Mouse (Mus musculus): ENCODE measurements around the gene Rpl26. TPM values are rescaled to one million over a fixed set of nuclear protein-coding genes. Genes with fewer than 3 reads are reported as not detected.

The Rpl26 gene
- polyA plus RNA-seq, 1 experiment = 1,707 TPM

DNA sequence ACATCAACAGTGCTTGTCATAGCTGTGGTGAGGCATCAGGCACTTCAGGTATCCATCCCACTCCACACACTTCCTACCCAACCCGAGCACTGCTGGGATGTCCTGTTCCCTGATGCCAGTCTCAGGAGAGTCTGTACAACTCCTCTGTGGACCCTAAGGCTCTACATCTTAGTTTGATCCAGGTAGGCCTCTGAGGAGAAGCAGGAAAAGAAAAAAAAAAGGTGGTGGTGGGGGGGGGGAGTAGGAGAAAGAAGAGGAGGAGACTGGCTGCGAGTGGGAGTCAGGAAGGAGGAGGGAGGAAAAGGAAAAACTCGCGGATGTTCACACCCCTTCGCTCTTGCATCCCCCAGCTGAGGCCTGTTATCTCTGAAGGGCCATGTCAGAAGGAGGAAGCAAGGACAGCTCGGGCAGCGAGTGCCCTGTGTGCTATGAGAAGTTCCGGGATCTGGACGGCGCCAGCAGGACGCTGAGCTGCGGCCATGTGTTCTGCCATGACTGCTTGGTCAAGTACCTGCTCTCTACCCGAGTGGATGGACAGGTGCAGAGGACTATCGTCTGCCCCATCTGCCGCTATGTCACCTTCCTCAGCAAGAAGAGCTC is 9.1 kb upstream of the Rpl26 start:
- H3K4me1 ChIP-seq (ENCODE audit: control insufficient read depth, insufficient read depth, low read length) = no peaks in the 10 kb centered on the region
- TF ChIP-seq POLR2A (IDR thresholded peaks at IDR 0.05; ENCODE audit: borderline replicate concordance, insufficient read depth, low read length) = no peak
- no peak for TF ChIP-seq CTCF (IDR thresholded peaks at IDR 0.05; ENCODE audit: borderline replicate concordance, insufficient read depth, low read depth, low read length)
- WGBS = 77% methylated on average over 15 of the region's 15 CpGs
- no peak overlapping the region for H3K4me3 ChIP-seq (replicated peaks; ENCODE audit: insufficient read depth, low read depth, low read length)
- H3K27me3 ChIP-seq (ENCODE audit: control insufficient read depth, insufficient read depth, low read length) = no peaks in the 10 kb centered on the region
- no peak for DNase-seq
- H3K27ac ChIP-seq (ENCODE audit: insufficient read depth, low read length) = no peak overlapping the region

DNA sequence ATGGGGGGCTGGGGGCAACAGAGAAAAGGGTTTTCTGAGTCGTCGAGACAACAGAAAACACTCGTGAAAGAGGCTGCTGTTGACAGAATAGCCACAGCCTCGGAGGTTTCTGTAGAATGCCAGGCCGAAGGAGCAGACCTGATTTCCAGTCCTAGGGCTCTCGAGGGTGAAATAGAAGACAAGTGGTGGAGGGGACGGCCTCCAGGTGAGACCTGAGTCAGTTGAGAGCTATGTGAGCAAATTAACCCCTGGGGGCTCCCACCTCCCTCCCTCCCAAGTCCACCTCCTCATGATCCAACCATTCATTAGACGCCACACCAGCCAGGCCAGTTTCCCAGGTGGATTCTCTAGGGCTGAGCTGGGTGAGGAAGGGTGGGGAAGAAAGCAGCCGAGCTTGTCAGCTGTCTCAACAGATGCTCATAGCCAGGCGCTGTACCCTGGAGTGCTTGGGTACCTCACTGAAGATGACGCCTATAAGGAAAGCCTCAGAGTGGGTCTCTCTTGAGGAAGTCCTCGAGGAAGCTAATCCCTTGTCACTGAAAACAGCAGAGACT is 7.4 kb upstream of the Rpl26 start:
- no peak for TF ChIP-seq POLR2A (IDR thresholded peaks at IDR 0.05; ENCODE audit: borderline replicate concordance, insufficient read depth, low read length)
- TF ChIP-seq CTCF (IDR thresholded peaks at IDR 0.05; ENCODE audit: borderline replicate concordance, insufficient read depth, low read depth, low read length) = no peak
- no peak overlapping the region for H3K4me3 ChIP-seq (replicated peaks; ENCODE audit: insufficient read depth, low read depth, low read length)
- H3K27ac ChIP-seq (ENCODE audit: insufficient read depth, low read length) = no peak overlapping the region
- no peaks in the 10 kb centered on the region for H3K27me3 ChIP-seq (ENCODE audit: control insufficient read depth, insufficient read depth, low read length)
- 67% methylated on average over 12 of the region's 12 CpGs for WGBS
- H3K4me1 ChIP-seq (ENCODE audit: control insufficient read depth, insufficient read depth, low read length) = no peaks in the 10 kb centered on the region
- DNase-seq = no peak

DNA sequence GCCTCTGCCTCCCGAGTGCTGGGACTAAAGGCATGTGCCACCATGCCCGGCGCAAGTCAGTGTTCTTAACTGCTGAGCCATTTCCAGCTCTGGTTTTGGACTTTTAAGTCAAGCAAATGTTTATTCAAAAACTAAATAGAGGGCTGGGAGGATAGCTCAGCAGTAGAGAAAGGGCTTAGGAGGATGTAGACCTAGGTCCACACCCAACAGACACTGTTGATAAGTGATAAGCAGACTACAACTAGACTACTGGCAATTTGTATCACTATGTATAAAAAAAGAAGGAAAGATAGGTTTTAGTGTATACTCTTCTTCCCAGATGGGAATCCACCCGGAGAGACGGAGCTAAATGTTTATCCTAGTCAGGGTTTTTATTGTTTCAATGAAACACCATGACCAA is 5.1 kb upstream of the Rpl26 start:
- Histone ChIP-seq H3K4me3 (replicated peaks; ENCODE audit: insufficient read depth, low read depth, low read length) (no peak overlapping the region), H3K4me1 (ENCODE audit: control insufficient read depth, insufficient read depth, low read length) (no peaks in the 10 kb centered on the region), H3K27me3 (ENCODE audit: control insufficient read depth, insufficient read depth, low read length) (no peaks in the 10 kb centered on the region), H3K27ac (ENCODE audit: insufficient read depth, low read length) (no peak overlapping the region)
- no peak for DNase-seq
- WGBS = 93% methylated on average over 5 of the region's 5 CpGs
- TF ChIP-seq POLR2A (IDR thresholded peaks at IDR 0.05; ENCODE audit: borderline replicate concordance, insufficient read depth, low read length) (no peak), CTCF (IDR thresholded peaks at IDR 0.05; ENCODE audit: borderline replicate concordance, insufficient read depth, low read depth, low read length) (no peak)

DNA sequence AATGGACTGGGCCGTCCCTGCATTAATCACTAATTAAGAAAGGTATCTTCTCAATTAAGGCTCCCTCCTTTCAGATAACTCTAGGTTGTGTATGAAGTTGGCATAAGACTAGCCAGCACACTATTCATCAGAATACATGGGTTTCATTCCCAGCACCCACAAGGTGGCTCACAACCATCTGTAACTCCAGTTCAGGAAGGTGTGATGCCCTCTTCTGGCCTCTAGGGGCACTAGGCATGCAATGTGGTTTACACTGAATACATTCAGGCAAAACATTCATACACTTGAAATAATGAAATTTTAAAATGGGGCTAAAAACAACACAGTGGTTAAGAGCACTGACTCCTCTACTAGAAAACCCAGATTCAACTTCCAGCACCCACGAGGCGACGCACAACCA is 4.3 kb upstream of the Rpl26 start:
- Histone ChIP-seq H3K27ac (ENCODE audit: insufficient read depth, low read length) (no peak overlapping the region), H3K27me3 (ENCODE audit: control insufficient read depth, insufficient read depth, low read length) (no peaks in the 10 kb centered on the region), H3K4me3 (replicated peaks; ENCODE audit: insufficient read depth, low read depth, low read length) (no peak overlapping the region), H3K4me1 (ENCODE audit: control insufficient read depth, insufficient read depth, low read length) (no peaks in the 10 kb centered on the region)
- no peak for TF ChIP-seq POLR2A (IDR thresholded peaks at IDR 0.05; ENCODE audit: borderline replicate concordance, insufficient read depth, low read length)
- TF ChIP-seq CTCF (IDR thresholded peaks at IDR 0.05; ENCODE audit: borderline replicate concordance, insufficient read depth, low read depth, low read length) = peak; percentile 67
- DNase-seq = peak; percentile 41 to 43
- WGBS = 47% methylated on average over 4 of the region's 4 CpGs

DNA sequence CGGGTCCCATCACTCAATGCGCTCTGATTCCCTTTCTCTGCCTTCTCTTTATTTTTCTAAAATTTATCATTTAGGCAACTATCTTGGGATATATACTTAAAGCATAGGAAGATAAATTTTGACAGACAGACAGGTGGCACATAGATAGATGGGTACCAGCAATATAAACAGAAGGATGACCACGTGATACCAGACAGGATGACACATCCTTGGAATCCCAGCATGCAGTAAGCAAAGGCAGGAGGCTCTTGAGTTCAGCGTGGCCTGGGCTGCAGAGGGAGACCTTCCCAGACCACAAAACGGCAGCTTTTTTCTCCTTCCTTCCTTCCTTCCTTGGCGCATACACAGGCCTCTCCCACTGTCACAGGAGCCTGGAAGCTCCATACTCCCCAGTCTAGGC is 3.5 kb upstream of the Rpl26 start:
- Histone ChIP-seq H3K4me1 (ENCODE audit: control insufficient read depth, insufficient read depth, low read length) (no peaks in the 10 kb centered on the region), H3K27me3 (ENCODE audit: control insufficient read depth, insufficient read depth, low read length) (no peaks in the 10 kb centered on the region), H3K27ac (ENCODE audit: insufficient read depth, low read length) (no peak overlapping the region), H3K4me3 (replicated peaks; ENCODE audit: insufficient read depth, low read depth, low read length) (no peak overlapping the region)
- 71% methylated on average over 6 of the region's 6 CpGs for WGBS
- TF ChIP-seq POLR2A (IDR thresholded peaks at IDR 0.05; ENCODE audit: borderline replicate concordance, insufficient read depth, low read length) = no peak
- no peak for TF ChIP-seq CTCF (IDR thresholded peaks at IDR 0.05; ENCODE audit: borderline replicate concordance, insufficient read depth, low read depth, low read length)
- DNase-seq = no peak

DNA sequence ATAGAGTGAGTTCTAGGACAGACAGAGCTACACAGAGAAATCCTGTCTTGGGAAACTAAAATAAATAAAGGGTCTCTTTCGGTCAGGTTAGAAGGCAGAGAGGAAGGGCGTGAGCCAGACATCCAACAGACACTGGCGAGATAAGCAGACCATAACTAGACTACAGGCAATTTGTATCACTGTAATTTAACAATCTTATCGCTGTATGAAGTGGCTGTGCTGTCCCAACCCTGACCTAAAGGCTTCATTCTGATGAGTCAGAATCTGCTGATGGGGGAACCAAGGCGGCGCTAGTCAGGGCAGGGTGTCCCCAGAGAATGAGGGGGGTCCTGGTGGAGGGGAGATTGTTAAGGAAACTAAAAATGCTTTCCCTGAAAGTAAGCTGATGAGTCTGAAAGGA is 2.6 kb upstream of the Rpl26 start:
- DNase-seq = no peak
- TF ChIP-seq POLR2A (IDR thresholded peaks at IDR 0.05; ENCODE audit: borderline replicate concordance, insufficient read depth, low read length) = no peak
- TF ChIP-seq CTCF (IDR thresholded peaks at IDR 0.05; ENCODE audit: borderline replicate concordance, insufficient read depth, low read depth, low read length) = no peak
- no peaks in the 10 kb centered on the region for H3K4me1 ChIP-seq (ENCODE audit: control insufficient read depth, insufficient read depth, low read length)
- WGBS = 92% methylated on average over 6 of the region's 6 CpGs
- H3K27ac ChIP-seq (ENCODE audit: insufficient read depth, low read length) = no peak overlapping the region
- no peaks in the 10 kb centered on the region for H3K27me3 ChIP-seq (ENCODE audit: control insufficient read depth, insufficient read depth, low read length)
- no peak overlapping the region for H3K4me3 ChIP-seq (replicated peaks; ENCODE audit: insufficient read depth, low read depth, low read length)

DNA sequence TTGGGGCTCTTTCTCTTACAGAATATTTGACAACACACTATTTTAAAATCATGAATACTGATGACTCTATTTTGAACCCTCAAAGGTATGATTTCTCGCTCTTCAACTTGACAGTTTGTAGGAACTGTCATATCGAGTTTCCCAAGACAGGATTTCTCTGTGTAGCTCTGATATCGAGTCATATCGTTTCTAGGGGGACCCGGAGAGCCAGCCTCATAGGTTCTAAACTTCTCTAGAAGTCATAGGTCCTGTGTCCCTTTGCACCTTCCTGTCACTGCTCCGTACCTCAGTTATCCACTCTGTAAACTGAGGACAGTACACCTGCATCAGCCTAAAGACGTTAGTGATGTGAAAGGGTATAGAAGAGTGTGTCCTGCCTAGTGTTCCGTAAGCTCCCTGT is 1.6 kb upstream of the Rpl26 start:
- no peak overlapping the region for H3K4me3 ChIP-seq (replicated peaks; ENCODE audit: insufficient read depth, low read depth, low read length)
- H3K4me1 ChIP-seq (ENCODE audit: control insufficient read depth, insufficient read depth, low read length) = no peaks in the 10 kb centered on the region
- H3K27me3 ChIP-seq (ENCODE audit: control insufficient read depth, insufficient read depth, low read length) = no peaks in the 10 kb centered on the region
- no peak for DNase-seq
- no peak overlapping the region for H3K27ac ChIP-seq (ENCODE audit: insufficient read depth, low read length)
- TF ChIP-seq CTCF (IDR thresholded peaks at IDR 0.05; ENCODE audit: borderline replicate concordance, insufficient read depth, low read depth, low read length) (no peak), POLR2A (IDR thresholded peaks at IDR 0.05; ENCODE audit: borderline replicate concordance, insufficient read depth, low read length) (no peak)
- 80% methylated on average over 8 of the region's 8 CpGs for WGBS
